Mouse (Mus musculus): Measurements from ENCODE around the gene Jmjd6.
"Not testable (repeated sequence)": the region's sequence is repeated elsewhere in the genome, so short reads cannot be mapped to it uniquely, and the experiment has no call there.

Gene Jmjd6

DNA sequence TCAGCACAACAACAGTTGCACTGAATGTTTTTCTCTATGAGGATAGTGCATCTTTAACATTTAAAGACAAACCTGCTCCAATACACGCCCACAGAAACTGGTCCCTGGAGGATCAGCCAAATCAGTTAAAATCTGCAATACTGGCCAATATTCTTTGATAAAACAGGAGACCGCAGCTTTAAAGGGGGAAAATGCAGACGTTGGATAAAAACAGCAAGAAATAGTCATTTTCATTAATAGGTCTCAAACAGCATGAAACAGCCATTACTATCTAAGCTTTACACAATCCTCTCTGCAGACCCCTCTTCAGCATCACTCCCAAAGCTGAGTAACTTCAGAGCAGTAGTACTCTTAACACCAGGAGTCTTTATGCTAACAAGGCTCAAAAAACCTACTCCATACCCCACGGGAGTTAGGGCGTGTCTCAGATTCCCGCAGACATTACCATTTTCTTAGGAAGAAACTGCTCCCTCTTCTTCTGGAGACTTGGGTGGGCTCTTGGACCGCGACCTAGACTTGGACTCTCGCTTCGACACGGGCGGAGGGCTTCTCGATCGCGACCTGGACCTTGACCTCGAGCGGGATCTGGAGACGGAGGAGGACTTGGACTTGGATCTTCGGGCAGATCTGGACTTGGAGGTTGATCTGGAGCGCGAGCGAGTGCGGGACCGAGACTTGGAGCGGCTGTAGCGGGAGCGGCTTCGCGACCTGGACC, 8.5 kb upstream of the Jmjd6 start:
- peak in 1 of 2 experiments; percentile 20 for DNase-seq (ENCODE audit: low read depth in 2 of 2, low spot score in 2 of 2)

- no peak for DNase-seq (ENCODE audit: low read depth in 2 of 2, low spot score in 2 of 2)
Observed at GRCm38 (mm10) chr11:116850833-116851477, 7.7 kb upstream of the Jmjd6 start.

DNA sequence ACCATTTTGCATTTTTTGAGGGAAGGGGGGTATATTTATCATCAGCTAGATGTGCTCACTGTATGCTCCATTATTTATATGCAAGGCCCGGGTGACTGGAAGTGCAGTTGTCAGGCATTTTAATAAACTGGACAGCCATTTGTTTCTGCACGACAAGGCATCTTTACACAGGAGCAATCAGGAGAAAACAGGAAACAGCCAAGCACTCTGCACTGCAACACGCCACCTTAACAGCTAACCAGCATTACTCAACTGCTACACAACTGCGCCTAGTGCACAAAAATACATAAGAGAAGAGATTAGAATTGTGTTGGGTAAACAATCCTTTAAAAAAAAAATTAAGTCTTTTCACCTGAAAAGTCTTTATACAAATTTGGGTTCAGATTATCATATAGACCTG, 6.8 kb upstream of the Jmjd6 start:
- DNase-seq (ENCODE audit: low read depth in 2 of 2, low spot score in 2 of 2): no peak

GRCm38 (mm10) chr11:116849587-116849986, 6.3 kb upstream of the Jmjd6 start:
- DNase-seq (ENCODE audit: low read depth in 2 of 2, low spot score in 2 of 2): no peak

- not testable (repeated sequence) for DNase-seq (ENCODE audit: low read depth in 2 of 2, low spot score in 2 of 2)
Observed at GRCm38 (mm10) chr11:116848877-116849178, 5.6 kb upstream of the Jmjd6 start.

DNA sequence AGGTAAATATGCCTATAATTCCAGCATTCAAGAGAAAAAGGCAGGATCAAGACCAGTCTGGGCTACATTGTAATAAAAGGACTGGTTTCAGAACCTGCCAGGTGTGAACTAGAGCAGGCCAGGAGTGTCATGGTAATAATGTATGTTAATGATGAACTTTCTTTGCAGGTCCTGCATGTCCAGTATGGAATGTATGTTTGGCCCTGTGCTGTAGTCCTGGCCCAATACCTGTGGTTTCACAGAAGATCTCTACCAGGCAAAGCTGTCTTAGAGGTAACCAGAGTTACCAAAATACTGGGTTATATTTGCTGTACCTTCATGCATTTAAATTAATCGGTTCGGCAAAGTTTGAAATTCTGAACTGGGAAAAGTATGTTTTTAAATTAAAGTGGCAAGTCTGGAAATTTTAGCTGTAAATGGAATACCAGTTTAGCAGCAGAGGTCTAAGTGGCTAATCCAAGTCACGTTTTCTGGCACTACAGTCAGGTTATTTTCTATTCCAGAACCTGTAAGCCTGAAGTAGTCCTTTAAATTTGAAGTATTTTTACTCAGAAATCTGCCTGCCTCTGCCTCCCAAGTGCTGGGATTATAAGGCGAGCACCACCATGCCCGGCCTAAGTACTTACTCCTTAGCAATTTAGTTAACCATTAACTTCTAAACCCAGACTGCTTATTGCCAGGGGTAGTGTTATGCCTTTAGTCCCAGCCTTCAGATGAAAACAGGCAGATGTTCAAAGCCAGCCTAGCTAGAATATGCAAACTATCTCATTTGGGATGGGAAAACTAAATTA, 5.0 kb upstream of the Jmjd6 start:
- DNase-seq (ENCODE audit: low read depth in 2 of 2, low spot score in 2 of 2): no peak

DNA sequence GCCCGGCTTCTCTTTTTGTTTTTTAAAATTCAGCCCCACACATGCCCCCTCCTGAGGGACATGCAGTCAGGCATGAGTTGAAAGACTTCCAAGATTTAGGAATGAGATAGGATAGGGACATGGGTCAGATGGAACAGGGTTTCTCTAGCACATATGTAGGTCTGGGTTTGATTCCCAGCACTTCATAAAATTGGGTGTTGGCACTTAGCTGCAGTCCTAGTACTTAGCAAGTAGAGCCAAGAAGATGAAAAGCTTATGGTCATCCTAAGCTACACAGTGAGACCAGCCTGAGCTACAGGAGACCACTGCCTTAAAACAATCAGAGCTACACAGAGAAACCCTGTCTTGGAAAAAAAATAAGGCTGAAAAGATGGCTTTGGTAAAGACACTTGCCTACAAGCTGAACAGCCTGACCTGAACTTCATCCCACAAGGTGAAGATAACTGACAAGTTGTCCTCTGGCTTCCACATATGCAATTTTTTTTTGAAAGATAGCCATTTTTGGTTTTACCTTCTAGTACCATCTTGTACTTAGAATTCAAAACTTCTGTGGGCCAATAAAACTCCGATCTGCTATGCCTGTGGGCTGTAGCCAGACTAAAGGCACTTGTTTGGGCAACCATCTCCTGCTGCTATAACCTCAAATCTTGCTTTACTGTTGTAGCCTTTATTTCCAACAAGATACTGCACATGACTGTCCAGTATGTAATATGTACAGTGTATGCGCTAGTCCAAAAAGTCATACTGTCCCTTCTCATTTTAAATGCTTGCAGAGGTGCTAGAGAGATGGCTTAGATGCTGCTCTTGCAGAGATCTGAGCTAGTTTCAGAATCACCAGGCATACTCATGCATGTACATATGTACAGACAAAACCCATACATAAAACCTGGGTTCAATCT, 4.2 kb upstream of the Jmjd6 start:
- no peak for DNase-seq (ENCODE audit: low read depth in 2 of 2, low spot score in 2 of 2)

DNA sequence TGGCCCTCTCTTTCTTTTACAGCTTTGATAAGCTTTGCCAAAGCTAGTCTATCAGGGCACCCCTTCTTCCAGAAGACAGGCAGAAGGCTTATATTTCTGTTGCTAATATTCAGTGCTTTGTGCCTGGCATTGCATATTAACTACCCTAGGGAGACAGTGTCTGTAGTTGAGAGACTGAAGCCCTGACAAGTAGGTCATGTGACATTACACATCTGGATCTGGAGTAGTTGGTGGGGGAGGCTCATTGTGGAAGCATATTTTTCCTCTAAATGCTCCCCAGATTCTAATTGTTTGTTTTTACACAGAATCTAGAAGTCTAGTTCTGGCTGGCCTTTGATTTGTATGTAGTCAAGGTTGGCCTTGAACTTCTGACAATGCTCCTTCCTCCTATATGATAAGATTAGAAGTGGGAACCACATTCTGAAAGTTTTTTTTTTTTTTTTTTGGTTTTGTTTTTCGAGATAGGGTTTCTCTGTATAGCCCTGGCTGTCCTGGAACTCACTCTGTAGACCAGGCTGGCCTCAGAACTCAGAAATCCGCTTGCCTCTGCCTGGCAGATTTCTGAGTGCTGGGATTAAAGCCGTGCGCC, 3.4 kb upstream of the Jmjd6 start:
- DNase-seq (ENCODE audit: low read depth in 2 of 2, low spot score in 2 of 2): no peak

GRCm38 (mm10) chr11:116842531-116843260, 553 bp downstream of the Jmjd6 start:
- DNase-seq (ENCODE audit: low read depth in 2 of 2, low spot score in 2 of 2): peak; percentile 52 to 57

- DNase-seq (ENCODE audit: low read depth in 2 of 2, low spot score in 2 of 2): no peak
Observed at GRCm38 (mm10) chr11:116840748-116841147, 2.5 kb downstream of the Jmjd6 start.

DNA sequence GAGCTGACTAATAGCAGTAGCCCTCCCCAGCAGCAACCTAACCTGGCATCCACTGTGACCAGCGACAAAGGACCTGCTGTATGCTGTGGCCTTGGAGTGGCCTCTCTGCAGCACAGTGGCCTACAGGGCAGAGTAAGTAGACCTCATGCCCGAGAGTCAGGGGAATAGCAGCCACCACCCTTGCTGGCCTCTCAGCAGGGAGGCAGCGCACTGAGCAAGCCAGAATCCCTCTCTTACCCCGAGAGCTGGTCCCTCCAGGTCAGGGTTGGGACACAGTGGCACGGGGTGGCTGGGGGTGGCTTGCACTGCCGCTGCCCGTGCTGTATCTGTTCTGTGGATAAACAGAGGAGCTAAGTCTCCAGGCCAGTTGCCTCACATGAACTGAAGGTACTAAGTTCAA, 3.6 kb downstream of the Jmjd6 start:
- no peak for DNase-seq (ENCODE audit: low read depth in 2 of 2, low spot score in 2 of 2)

GRCm38 (mm10) chr11:116838936-116839335, 4.3 kb downstream of the Jmjd6 start:
- no peak for DNase-seq (ENCODE audit: low read depth in 2 of 2, low spot score in 2 of 2)

- no peak for DNase-seq (ENCODE audit: low read depth in 2 of 2, low spot score in 2 of 2)
Observed at GRCm38 (mm10) chr11:116837441-116837840, 5.8 kb downstream of the Jmjd6 start.

DNA sequence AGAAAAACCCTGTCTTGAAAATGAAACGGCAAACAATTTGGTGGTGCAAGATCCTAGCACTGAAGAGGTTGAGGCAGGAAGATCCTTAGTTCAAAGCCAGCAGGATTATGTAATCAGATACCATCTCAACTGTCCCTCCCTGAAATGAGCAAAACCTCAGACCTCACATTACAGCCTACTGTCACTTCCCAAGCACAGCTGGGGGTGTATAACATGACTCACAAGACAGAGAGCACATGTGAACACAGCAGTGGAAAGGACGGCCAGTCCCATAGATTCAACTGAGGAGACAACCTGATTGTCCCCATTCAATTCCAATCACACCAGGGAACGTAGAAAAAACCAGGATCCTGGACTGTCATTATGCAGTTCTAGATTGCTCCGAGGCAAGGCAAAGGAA, 7.0 kb downstream of the Jmjd6 start:
- no peak for DNase-seq (ENCODE audit: low read depth in 2 of 2, low spot score in 2 of 2)

GRCm38 (mm10) chr11:116834954-116835353, 8.3 kb downstream of the Jmjd6 start:
- no peak for DNase-seq (ENCODE audit: low read depth in 2 of 2, low spot score in 2 of 2)

DNA sequence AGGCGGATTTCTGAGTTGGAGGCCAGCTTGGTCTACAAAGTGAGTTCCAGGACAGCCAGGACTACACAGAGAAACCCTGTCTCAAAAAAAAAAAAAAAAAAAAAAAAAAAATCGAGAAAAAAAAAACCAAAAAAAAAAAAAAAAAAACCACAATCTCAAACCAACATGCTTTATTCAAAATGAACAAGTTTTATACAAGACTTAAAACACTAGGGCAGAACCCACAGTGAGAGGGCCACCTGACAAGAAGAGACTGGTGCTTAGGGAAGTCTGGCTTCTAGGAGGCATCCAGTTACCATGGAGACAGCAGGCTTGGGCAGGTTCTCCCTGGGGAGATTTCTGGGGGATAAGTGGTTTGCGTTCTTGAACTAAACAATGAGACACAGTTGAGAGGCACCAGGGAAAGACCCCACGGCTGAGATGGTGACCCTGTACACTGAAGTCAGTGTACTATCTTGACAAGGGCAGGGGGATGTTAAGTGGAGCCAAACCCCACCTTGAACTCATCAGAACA, 11.0 kb downstream of the Jmjd6 start:
- DNase-seq (ENCODE audit: low read depth in 2 of 2, low spot score in 2 of 2): no peak

DNA sequence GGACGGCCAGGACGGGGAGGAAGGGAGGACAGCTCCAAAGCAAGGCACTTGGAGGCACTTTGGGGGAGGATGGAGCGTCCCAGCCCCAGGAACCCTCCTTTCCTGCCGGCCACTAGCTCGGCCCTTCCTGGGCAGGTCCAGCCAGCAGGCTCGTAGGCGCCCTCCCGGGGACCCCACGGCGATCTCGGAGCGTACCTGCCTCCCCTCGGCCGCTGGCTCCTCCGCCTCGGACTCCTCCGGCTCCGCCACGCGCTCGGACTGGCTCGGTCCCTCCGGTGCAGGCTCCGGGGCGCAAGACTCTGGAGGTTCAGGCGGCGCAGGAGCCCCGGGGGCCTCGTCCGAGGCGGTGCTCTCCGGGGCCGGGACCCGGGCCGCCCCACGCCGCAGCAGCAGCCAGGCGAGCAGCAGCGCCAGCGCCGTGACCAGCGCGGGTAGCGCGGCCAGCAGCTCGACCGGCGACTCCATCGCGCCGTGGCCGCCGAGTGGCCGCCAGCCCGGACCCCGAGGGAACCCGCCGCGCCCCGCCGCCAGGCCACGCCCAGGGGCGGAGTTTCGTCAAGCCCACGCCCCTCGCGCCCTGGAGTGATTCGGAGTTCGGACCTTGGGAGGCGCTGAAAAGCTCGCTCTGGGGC, 15.6 kb downstream of the Jmjd6 start, which contains the start of gene Mxra7:
Gene Mxra7 (minus strand): TSS at position 513 of the 632 bp plus-strand sequence.
- no peak for DNase-seq (ENCODE audit: low read depth in 2 of 2, low spot score in 2 of 2)

DNA sequence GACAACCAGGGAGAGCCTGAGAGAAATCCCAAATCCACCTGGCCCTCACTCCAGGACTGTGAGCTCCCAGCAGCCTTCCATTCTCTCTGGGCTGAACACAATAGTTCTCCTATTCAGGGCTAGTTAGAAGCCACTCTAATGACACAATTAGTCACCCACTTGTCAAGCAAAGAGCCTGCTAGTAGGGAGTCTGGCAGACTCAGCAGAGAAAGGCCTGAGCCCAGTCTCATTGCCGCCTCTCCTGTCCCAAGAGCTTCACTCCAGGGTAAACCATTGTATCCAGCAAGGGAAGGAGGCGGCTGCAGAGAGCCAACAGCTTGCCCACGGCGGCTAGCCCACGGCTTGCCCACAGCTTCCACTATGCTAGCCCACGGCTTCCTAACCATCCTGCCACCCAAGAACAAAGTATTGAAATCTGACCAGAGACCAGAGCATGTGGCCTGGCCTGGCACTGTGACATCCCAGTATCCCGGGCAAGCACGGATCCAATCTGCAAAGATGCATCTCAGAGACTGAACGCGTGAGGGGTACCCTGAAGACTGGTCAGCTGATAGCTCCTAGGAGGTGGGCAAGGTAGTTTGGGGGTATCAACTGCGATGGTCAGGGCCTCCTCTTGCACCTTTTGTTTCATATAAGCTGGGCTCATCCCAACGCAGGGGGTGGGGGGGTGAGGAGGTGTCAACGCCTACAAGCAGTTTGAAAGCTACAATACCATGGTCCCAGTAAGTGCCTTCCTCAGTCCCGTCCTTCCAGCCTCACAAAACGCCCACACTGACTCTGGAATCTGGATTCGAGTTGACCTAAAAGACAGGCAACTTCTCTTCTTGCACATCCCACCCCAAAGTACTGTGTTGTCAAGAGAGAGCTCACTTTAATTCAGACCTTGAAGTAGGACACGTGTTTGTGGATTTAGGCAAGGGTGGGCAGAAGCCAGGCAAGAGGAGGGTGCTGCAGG, 16.4 kb downstream of the Jmjd6 start:
- no peak for DNase-seq (ENCODE audit: low read depth in 2 of 2, low spot score in 2 of 2)

Measured in CD8-positive naive resting alpha-beta T cell, adult 2 months (primary cell).